Comparison of ENCODE assay signal across 27 mouse cellular contexts in genomic region chr17:26080867-26081266, GRCm38 (mm10). TPM values are rescaled to one million over a fixed set of nuclear protein-coding genes. Genes with fewer than 3 reads are reported as not detected.
DNase-seq lines count a peak whose midpoint lies in the region; ATAC-seq lines count a peak whose summit lies in the region.
"Had no signal": no experiment of that assay in that cellular context is flagged by ENCODE, and none has a peak within 500 bp of the region (broad histone marks: within the 10 kb centered on the region; RNA-seq: fewer than 3 reads in every experiment).

No protein-coding gene starts in this region.

- no peaks in the 10 kb centered on the region for H3K27me3 ChIP-seq in kidney, embryonic 14.5 days (ENCODE audit: control insufficient read depth, insufficient read depth, low read length)
- H3K27me3 ChIP-seq in kidney, embryonic 16.5 days (ENCODE audit: insufficient read depth, low read length), result no peaks in the 10 kb centered on the region
- no peaks in the 10 kb centered on the region for H3K27me3 ChIP-seq in midbrain, embryonic 11.5 days (ENCODE audit: control insufficient read depth, insufficient read depth, low read length)
- H3K27me3 ChIP-seq in midbrain, embryonic 15.5 days (replicated peaks), result no peaks in the 10 kb centered on the region
- H3K27me3 ChIP-seq: CH12.LX; embryonic facial prominence, embryonic 13.5 days; embryonic facial prominence, embryonic 15.5 days; Patski had no signal

- ATAC-seq in kidney, embryonic 14.5 days (ENCODE audit: low FRiP score, low TSS enrichment), result peak; percentile 32; the same call in 1 of the 2 replicates
- ATAC-seq in kidney, embryonic 16.5 days (ENCODE audit: low FRiP score, low TSS enrichment), result peak; percentile 57
- no peak for ATAC-seq in midbrain, embryonic 11.5 days (ENCODE audit: low FRiP score)
- no peak for ATAC-seq in midbrain, embryonic 15.5 days (replicated peaks)
- ATAC-seq: activated CD4-positive, CD25-positive, alpha-beta regulatory T cell, adult 4 months; CD4-positive, CD25-positive, alpha-beta regulatory T cell, adult 4 months; forebrain, embryonic 14.5 days; forebrain, embryonic 16.5 days; Patski had no signal

- no peak overlapping the region for H3K4me3 ChIP-seq in kidney, embryonic 14.5 days (ENCODE audit: low read length)
- no peak overlapping the region for H3K4me3 ChIP-seq in kidney, embryonic 16.5 days (ENCODE audit: low read length)
- H3K4me3 ChIP-seq in midbrain, embryonic 11.5 days (ENCODE audit: low read depth, low read length), result no peak overlapping the region
- H3K4me3 ChIP-seq in midbrain, embryonic 15.5 days, result no peak overlapping the region
- H3K4me3 ChIP-seq: embryonic facial prominence, embryonic 13.5 days; embryonic facial prominence, embryonic 15.5 days; erythroblast, embryonic 14.5 days; forebrain, embryonic 10.5 days; forebrain, embryonic 12.5 days had no signal

- no peaks in the 10 kb centered on the region for H3K9me3 ChIP-seq in kidney, embryonic 14.5 days (ENCODE audit: control insufficient read depth, low read length)
- H3K9me3 ChIP-seq in kidney, embryonic 16.5 days (ENCODE audit: low read length), result no peaks in the 10 kb centered on the region
- H3K9me3 ChIP-seq in midbrain, embryonic 11.5 days (ENCODE audit: control insufficient read depth, low read length), result no peaks in the 10 kb centered on the region
- no peaks in the 10 kb centered on the region for H3K9me3 ChIP-seq in midbrain, embryonic 15.5 days
- H3K9me3 ChIP-seq: embryonic facial prominence, embryonic 13.5 days; embryonic facial prominence, embryonic 15.5 days; forebrain, embryonic 10.5 days; forebrain, embryonic 12.5 days; G1E had no signal

- H3K9ac ChIP-seq in kidney, embryonic 14.5 days (ENCODE audit: low read depth, low read length), result no peak overlapping the region
- no peak overlapping the region for H3K9ac ChIP-seq in kidney, embryonic 16.5 days (replicated peaks; ENCODE audit: low read length)
- H3K9ac ChIP-seq in midbrain, embryonic 11.5 days (ENCODE audit: low read length), result no peak overlapping the region
- H3K9ac ChIP-seq in midbrain, embryonic 15.5 days, result no peak overlapping the region
- H3K9ac ChIP-seq: embryonic facial prominence, embryonic 13.5 days; embryonic facial prominence, embryonic 15.5 days; forebrain, embryonic 12.5 days had no signal

- no peak overlapping the region for H3K4me2 ChIP-seq in kidney, embryonic 14.5 days (replicated peaks; ENCODE audit: low read depth, low read length)
- H3K4me2 ChIP-seq in kidney, embryonic 16.5 days (replicated peaks; ENCODE audit: low read depth, low read length), result no peak overlapping the region
- no peak overlapping the region for H3K4me2 ChIP-seq in midbrain, embryonic 11.5 days
- no peak overlapping the region for H3K4me2 ChIP-seq in midbrain, embryonic 15.5 days
- H3K4me2 ChIP-seq: embryonic facial prominence, embryonic 13.5 days; embryonic facial prominence, embryonic 15.5 days; forebrain, embryonic 12.5 days had no signal

- 45% methylated on average over 2 of the region's 2 CpGs for WGBS in kidney, embryonic 14.5 days
- 30% methylated on average over 2 of the region's 2 CpGs for WGBS in kidney, embryonic 16.5 days
- 48% methylated on average over 2 of the region's 2 CpGs for WGBS in midbrain, embryonic 11.5 days
- 56% methylated on average over 2 of the region's 2 CpGs for WGBS in midbrain, embryonic 15.5 days

- H3K27ac ChIP-seq in kidney, embryonic 14.5 days (ENCODE audit: low read depth, low read length), result no peak overlapping the region
- no peak overlapping the region for H3K27ac ChIP-seq in kidney, embryonic 16.5 days (ENCODE audit: low read length)
- no peak overlapping the region for H3K27ac ChIP-seq in midbrain, embryonic 11.5 days (ENCODE audit: low read depth, low read length)
- H3K27ac ChIP-seq in midbrain, embryonic 15.5 days, result no peak overlapping the region
- H3K27ac ChIP-seq: embryonic facial prominence, embryonic 13.5 days; embryonic facial prominence, embryonic 15.5 days; forebrain, embryonic 10.5 days; forebrain, embryonic 12.5 days had no signal

- H3K4me1 ChIP-seq in kidney, embryonic 14.5 days (ENCODE audit: control insufficient read depth, insufficient read depth, low read length), result no peaks in the 10 kb centered on the region
- H3K4me1 ChIP-seq in kidney, embryonic 16.5 days (ENCODE audit: insufficient read depth, low read length), result no peaks in the 10 kb centered on the region
- H3K4me1 ChIP-seq in midbrain, embryonic 11.5 days (ENCODE audit: control insufficient read depth, insufficient read depth, low read length), result no peaks in the 10 kb centered on the region
- H3K4me1 ChIP-seq in midbrain, embryonic 15.5 days, result no peaks in the 10 kb centered on the region
- H3K4me1 ChIP-seq: embryonic facial prominence, embryonic 13.5 days; embryonic facial prominence, embryonic 15.5 days; forebrain, embryonic 10.5 days; forebrain, embryonic 12.5 days had no signal

- no peak for DNase-seq in kidney, adult 9 months
- DNase-seq in kidney, adult 8-10 months, result no peak
- peak; percentile 66 for DNase-seq in midbrain, embryonic 11.5 days (ENCODE audit: low spot score, missing footprints)
- DNase-seq: adrenal gland, adult 8-10 months; adrenal gland, postnatal 14 days; adrenal gland, postnatal 36 days; B cell, adult 2 months; cerebellum, adult 11-12 months; cerebellum, adult 2 months; cerebellum, adult 9-10 months; cerebellum, postnatal 10 days; cerebellum, postnatal 25 days had no signal

- H3K36me3 ChIP-seq in kidney, embryonic 14.5 days (ENCODE audit: control insufficient read depth, insufficient read depth, low read length), result peaks cover 4% of the 10 kb centered on the region; the same call in 1 of the 2 replicates
- peaks cover 4% of the 10 kb centered on the region; the same call in 1 of the 2 replicates for H3K36me3 ChIP-seq in kidney, embryonic 16.5 days (ENCODE audit: insufficient read depth, low read length)
- H3K36me3 ChIP-seq in midbrain, embryonic 11.5 days (ENCODE audit: control insufficient read depth, insufficient read depth, low read length), result no peaks in the 10 kb centered on the region
- no peaks in the 10 kb centered on the region; the same call in 1 of the 2 replicates for H3K36me3 ChIP-seq in midbrain, embryonic 15.5 days (replicated peaks)
- H3K36me3 ChIP-seq: forebrain, embryonic 12.5 days had no signal

RNA-seq across cellular contexts. Expression of gene Decr2, which starts 9.3 kb away (rescaled TPM):
- polyA plus RNA-seq in kidney, embryonic 14.5 days (2014; fragmentation: Nextera tagmentation; extraction: Ambion mirVana), result 24.6 and 35.1 TPM in 2 replicates
- polyA plus RNA-seq in kidney, embryonic 16.5 days (2015; fragmentation: Nextera tagmentation; extraction: Ambion mirVana), result 46.9 and 52.3 TPM in 2 replicates
- 17.0 and 18.1 TPM in 2 replicates for polyA plus RNA-seq in midbrain, embryonic 11.5 days (2014; fragmentation: Nextera tagmentation; extraction: Ambion mirVana)
- polyA plus RNA-seq in midbrain, embryonic 15.5 days (2015; fragmentation: Nextera tagmentation; extraction: Ambion mirVana), result 34.2 and 36.3 TPM in 2 replicates
- polyA plus RNA-seq: erythroblast, embryonic 14.5 days had no signal

RNA-seq across cellular contexts. Expression of gene Rab11fip3, which starts 11.5 kb away (rescaled TPM):
- 15.0 and 24.2 TPM in 2 replicates for polyA plus RNA-seq in kidney, embryonic 14.5 days (2014; fragmentation: Nextera tagmentation; extraction: Ambion mirVana)
- polyA plus RNA-seq in kidney, embryonic 16.5 days (2015; fragmentation: Nextera tagmentation; extraction: Ambion mirVana), result 30.7 and 41.0 TPM in 2 replicates
- polyA plus RNA-seq in midbrain, embryonic 11.5 days (2014; fragmentation: Nextera tagmentation; extraction: Ambion mirVana), result 18.1 and 18.2 TPM in 2 replicates
- polyA plus RNA-seq in midbrain, embryonic 15.5 days (2015; fragmentation: Nextera tagmentation; extraction: Ambion mirVana), result 32.2 and 32.6 TPM in 2 replicates

RNA-seq across cellular contexts. Expression of gene Nme4, which starts 14.5 kb away (rescaled TPM):
- polyA plus RNA-seq in kidney, embryonic 14.5 days (2014; fragmentation: Nextera tagmentation; extraction: Ambion mirVana), result 107 and 146 TPM in 2 replicates
- polyA plus RNA-seq in kidney, embryonic 16.5 days (2015; fragmentation: Nextera tagmentation; extraction: Ambion mirVana), result 103 and 112 TPM in 2 replicates
- 51.5 and 57.7 TPM in 2 replicates for polyA plus RNA-seq in midbrain, embryonic 11.5 days (2014; fragmentation: Nextera tagmentation; extraction: Ambion mirVana)
- polyA plus RNA-seq in midbrain, embryonic 15.5 days (2015; fragmentation: Nextera tagmentation; extraction: Ambion mirVana), result 24.7 and 25.1 TPM in 2 replicates

RNA-seq across cellular contexts. Expression of gene Tmem8, which starts 32.2 kb away (rescaled TPM):
- polyA plus RNA-seq in kidney, embryonic 14.5 days (2014; fragmentation: Nextera tagmentation; extraction: Ambion mirVana), result 2.5 and 2.6 TPM in 2 replicates
- 6.5 and 7.1 TPM in 2 replicates for polyA plus RNA-seq in kidney, embryonic 16.5 days (2015; fragmentation: Nextera tagmentation; extraction: Ambion mirVana)
- 1.1 and 1.3 TPM in 2 replicates for polyA plus RNA-seq in midbrain, embryonic 11.5 days (2014; fragmentation: Nextera tagmentation; extraction: Ambion mirVana)
- 4.0 and 4.6 TPM in 2 replicates for polyA plus RNA-seq in midbrain, embryonic 15.5 days (2015; fragmentation: Nextera tagmentation; extraction: Ambion mirVana)

RNA-seq across cellular contexts. Expression of gene Mrpl28, which starts 42.4 kb away (rescaled TPM):
- polyA plus RNA-seq in kidney, embryonic 14.5 days (2014; fragmentation: Nextera tagmentation; extraction: Ambion mirVana), result 225 and 241 TPM in 2 replicates
- 216 and 238 TPM in 2 replicates for polyA plus RNA-seq in kidney, embryonic 16.5 days (2015; fragmentation: Nextera tagmentation; extraction: Ambion mirVana)
- polyA plus RNA-seq in midbrain, embryonic 11.5 days (2014; fragmentation: Nextera tagmentation; extraction: Ambion mirVana), result 256 and 275 TPM in 2 replicates
- 172 and 179 TPM in 2 replicates for polyA plus RNA-seq in midbrain, embryonic 15.5 days (2015; fragmentation: Nextera tagmentation; extraction: Ambion mirVana)

Comparison
In these comparisons a context has a peak if more than half of its experiments do, and no peak if none do; other contexts are left out.
1. ATAC-seq: peak in kidney, embryonic 14.5 days (single experiment) and kidney, embryonic 16.5 days (single experiment); none in midbrain, embryonic 11.5 days (single experiment) and midbrain, embryonic 15.5 days (single experiment).